Mouse (Mus musculus): ENCODE measurements at regions not wholly inside any gene's neighbourhood (a gene's known extent, or its start where the extent isn't known, plus 50 kb on each side); places are given as distances from the start of the nearest gene placed in this dataset.

DNA sequence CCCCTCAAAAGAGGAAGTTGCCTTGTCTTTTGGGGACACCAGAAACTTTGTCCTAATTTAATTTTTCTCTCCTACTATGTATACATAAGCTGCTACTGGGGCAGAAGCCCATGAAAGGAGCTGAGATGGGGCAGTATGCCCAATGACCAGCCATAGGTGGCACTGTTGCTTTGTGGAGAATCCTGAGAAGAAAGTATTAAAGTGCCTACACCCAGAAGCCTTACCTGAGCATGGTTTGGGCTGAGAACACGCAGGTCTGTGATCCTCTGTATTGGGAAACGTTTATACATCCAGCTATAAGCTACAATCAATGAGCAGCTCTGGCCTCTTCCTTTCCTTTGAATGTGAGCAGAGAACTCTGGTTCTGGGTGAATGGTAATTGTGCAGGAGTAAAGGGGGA is 1088.5 kb downstream of the Jrkl start:
- POLR2A ChIA-PET = no interaction called here
- CTCF ChIA-PET = interaction anchor here in 1 of 4 experiments (0.7 kb wide), 1 partner anchor 23 kb away, joined by 3 read pairs; no protein-coding TSS in a partner anchor

DNA sequence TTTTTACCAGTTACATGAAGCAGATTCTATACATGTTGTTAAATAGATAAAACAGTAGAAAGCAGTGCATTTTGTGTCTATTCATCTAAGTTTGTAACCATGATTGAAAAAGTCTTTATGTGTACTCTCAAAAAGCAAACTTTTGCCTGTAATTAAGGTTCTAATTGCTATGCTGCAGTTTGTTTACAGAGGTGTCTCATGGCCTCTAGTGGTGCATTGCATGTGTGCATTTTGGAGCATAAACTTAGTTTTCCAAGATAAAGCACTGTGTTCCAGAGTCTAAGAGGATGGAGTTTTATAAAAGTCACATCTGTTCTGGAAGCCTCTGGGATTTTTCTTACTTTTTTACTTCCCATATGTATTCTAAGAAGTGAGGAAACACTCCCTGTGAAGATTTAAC is 1132.3 kb downstream of the Jrkl start:
- ChIA-PET POLR2A (no interaction called here), CTCF (no interaction called here)

All from embryonic stem cell, embryonic (primary cell).